Mouse (Mus musculus) hindbrain, postnatal 0 days (tissue): ENCODE results near the gene Gm17617. TPM values are rescaled to one million over a fixed set of nuclear protein-coding genes. Genes with fewer than 3 reads are reported as not detected.

ENCODE experiments used
- ATAC-seq: fragments of 200-750 bp; cut with Nextera tagmentation; 2 replicates; pipeline ENCODE4 v1.8.0; 2017; ENCODE audit warnings: mild to moderate bottlenecking, moderate TSS enrichment, moderate library complexity
- DNase-seq: peaks from one replicate; pipeline ENCODE4 v3.0.0-alpha.2; 2015; ENCODE audit warnings: low spot score
- H3K27ac ChIP-seq: fragments of 300-500 bp; sonication (generic); 2 replicates; pipeline ENCODE4 v1.5.1; 2014; ENCODE audit warnings: mild to moderate bottlenecking
- H3K27me3 ChIP-seq: fragments of 300-500 bp; sonication (generic); 2 replicates; pipeline ENCODE4 v1.6.1; 2014; ENCODE audit warnings: low read length, mixed read lengths; ENCODE audit not compliant: insufficient read depth
- H3K36me3 ChIP-seq: fragments of 300-500 bp; sonication (generic); 2 replicates; pipeline ENCODE4 v1.6.1; 2014; ENCODE audit warnings: low read length, mixed read lengths; ENCODE audit not compliant: insufficient read depth
- H3K4me1 ChIP-seq: fragments of 300-500 bp; sonication (generic); 2 replicates; pipeline ENCODE4 v1.6.1; 2014; ENCODE audit warnings: antibody characterized with exemption, low read length, mixed read lengths; ENCODE audit not compliant: insufficient read depth
- H3K4me2 ChIP-seq: fragments of 300-500 bp; sonication (generic); 2 replicates; pipeline ENCODE4 v1.6.1; 2014; ENCODE audit warnings: low read depth, mild to moderate bottlenecking, low read length, moderate library complexity, mixed read lengths
- H3K4me3 ChIP-seq: fragments of 300-500 bp; sonication (generic); 2 replicates; pipeline ENCODE4 v1.5.1; 2014; ENCODE audit warnings: low read length
- H3K9ac ChIP-seq: fragments of 300-500 bp; sonication (generic); replicated peaks from 2 replicates; pipeline ENCODE4 v1.6.1; 2014; ENCODE audit warnings: mild to moderate bottlenecking, low read length, moderate library complexity, mixed read lengths
- H3K9me3 ChIP-seq: fragments of 300-500 bp; sonication (generic); 2 replicates; pipeline ENCODE4 v1.6.1; 2016; ENCODE audit warnings: low read length, mixed read lengths
- CTCF ChIP-seq: IDR thresholded peaks from 2 replicates; pipeline ENCODE4 v1.5.1; 2016; ENCODE audit warnings: antibody characterized with exemption, control low read depth, low read depth
- WGBS: fragments of 180-500 bp; shearing (Covaris S2); extraction: QIAGEN DNeasy Blood & Tissue Kit; methylation state at CpG from one replicate; pipeline ENCODE4 v1.1.7; 2014; 5-methylcytosine and 5-hydroxymethylcytosine counted together
- polyA plus RNA-seq: library from polyadenylated mRNA; unstranded; fragments of >200 nt; fragmentation: Nextera tagmentation; extraction: Ambion mirVana; gene quantifications from 2 replicates; pipeline ENCODE4 v1.2.1, GENCODE M21; 2015
- total RNA-seq: library from RNA; depleted of rRNA; stranded (reverse); fragments of >200 nt; gene quantifications from 2 replicates; pipeline ENCODE4 v1.2.3, GENCODE M21; 2014

Gm17617 gene
- total and polyA plus RNA-seq, 2 experiments from 2014 or later: not detected

GRCm38 (mm10) chr13:55140271-55140670, 6.9 kb upstream of the Gm17617 start:
- no peak for TF ChIP-seq CTCF

DNA sequence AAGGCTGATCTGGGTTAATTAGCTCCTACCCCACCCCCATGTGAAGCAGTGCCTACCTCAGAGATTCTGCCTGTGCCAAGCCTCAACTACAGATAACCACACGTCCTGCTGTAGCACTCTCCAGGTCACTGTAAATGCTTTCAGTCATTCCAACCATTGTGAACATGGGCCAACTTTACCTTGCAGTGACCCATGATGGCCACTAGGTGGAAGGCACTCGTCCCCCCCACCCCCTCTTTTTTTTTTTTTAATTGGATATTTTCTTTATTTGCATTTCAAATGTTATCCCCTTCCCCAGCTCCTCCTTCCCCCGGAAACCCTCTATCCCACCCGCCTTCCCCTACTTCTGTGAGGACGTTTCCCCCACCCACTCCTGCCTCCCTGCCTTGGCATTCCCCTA, 2.0 kb upstream of the Gm17617 start:
- no peak overlapping the region for H3K9ac ChIP-seq
- no peak overlapping the region for H3K4me3 ChIP-seq
- peak; percentile 82 for TF ChIP-seq CTCF
- H3K4me2 ChIP-seq: no peak overlapping the region
- H3K9me3 ChIP-seq: no peaks in the 10 kb centered on the region
- WGBS: 5% methylated on average over 5 of the region's 5 CpGs
- no peak overlapping the region for H3K27ac ChIP-seq
- DNase-seq (peak; percentile 47), ATAC-seq (peak; percentile 49; the same call in 1 of the 2 replicates)
- H3K36me3 ChIP-seq: peaks cover 15% of the 10 kb centered on the region
- H3K27me3 ChIP-seq: no peaks in the 10 kb centered on the region
- H3K4me1 ChIP-seq: no peaks in the 10 kb centered on the region

More at GRCm38 (mm10) chr13:55140271-55140670, 6.9 kb upstream of the Gm17617 start:
- Histone ChIP-seq H3K36me3 (no peaks in the 10 kb centered on the region), H3K4me1 (no peaks in the 10 kb centered on the region), H3K27me3 (no peaks in the 10 kb centered on the region), H3K4me2 (no peak overlapping the region), H3K9ac (no peak overlapping the region), H3K4me3 (no peak overlapping the region), H3K9me3 (no peaks in the 10 kb centered on the region), H3K27ac (no peak overlapping the region)
- WGBS: 54% methylated on average over 2 of the region's 2 CpGs
- ATAC-seq (no peak), DNase-seq (no peak)

DNA sequence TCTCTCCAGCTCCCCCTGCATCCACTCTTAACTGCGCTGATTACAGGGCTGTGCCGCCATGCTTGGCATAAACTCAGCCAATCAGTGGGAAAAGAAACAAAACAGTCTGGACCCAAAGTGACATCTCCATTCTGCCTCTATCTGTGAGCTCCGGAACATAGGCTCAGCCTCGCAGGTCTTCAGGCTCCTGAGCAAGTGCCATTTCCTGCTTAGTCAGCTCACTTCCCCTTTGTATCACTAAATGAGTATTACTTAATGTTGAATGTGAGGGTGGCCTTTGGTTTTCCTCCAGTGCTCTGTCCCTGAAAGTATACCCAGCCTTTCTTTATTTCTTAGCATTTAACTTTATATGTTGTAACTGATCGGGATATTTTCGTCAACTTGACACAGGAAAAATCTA, 8.4 kb downstream of the Gm17617 start:
- Histone ChIP-seq H3K4me1 (no peaks in the 10 kb centered on the region), H3K4me3 (no peak overlapping the region), H3K27me3 (no peaks in the 10 kb centered on the region), H3K9ac (no peak overlapping the region), H3K9me3 (no peaks in the 10 kb centered on the region), H3K4me2 (no peak overlapping the region), H3K27ac (no peak overlapping the region), H3K36me3 (peaks cover 28% of the 10 kb centered on the region; the same call in 1 of the 2 replicates)
- 87% methylated on average over 6 of the region's 6 CpGs for WGBS
- no peak for TF ChIP-seq CTCF
- no peak for ATAC-seq
- no peak for DNase-seq

GRCm38 (mm10) chr13:55114375-55114774, 19.0 kb downstream of the Gm17617 start:
- TF ChIP-seq CTCF: no peak
- H3K4me1 ChIP-seq: no peaks in the 10 kb centered on the region
- no peaks in the 10 kb centered on the region for H3K27me3 ChIP-seq
- H3K4me3 ChIP-seq: no peak overlapping the region
- 87% methylated on average over 6 of the region's 6 CpGs for WGBS
- DNase-seq (no peak), ATAC-seq (no peak)
- H3K36me3 ChIP-seq: peaks cover 41% of the 10 kb centered on the region; the same call in 1 of the 2 replicates
- no peak overlapping the region for H3K4me2 ChIP-seq
- H3K9ac ChIP-seq: no peak overlapping the region
- H3K27ac ChIP-seq: no peak overlapping the region
- H3K9me3 ChIP-seq: no peaks in the 10 kb centered on the region

DNA sequence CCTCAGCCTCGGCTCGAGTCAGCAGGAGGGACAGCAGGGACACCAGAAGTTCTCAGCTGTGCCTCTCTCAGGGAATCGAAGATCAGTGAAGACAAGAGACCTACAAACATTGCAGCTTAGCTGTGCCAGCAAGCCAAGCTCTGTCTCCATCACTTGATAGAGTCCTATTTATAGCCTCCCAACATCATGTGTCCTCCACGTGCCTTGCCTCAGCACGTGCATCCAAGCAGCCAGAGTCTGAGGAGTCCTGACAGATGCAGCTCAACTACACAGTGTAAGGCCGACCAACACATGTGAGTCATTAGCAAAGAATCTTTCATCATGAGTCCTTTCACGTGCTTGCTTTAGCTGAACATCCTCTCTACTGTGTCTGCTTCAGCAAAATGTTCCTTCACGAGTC, 25.7 kb downstream of the Gm17617 start:
- Histone ChIP-seq H3K9ac (no peak overlapping the region), H3K4me2 (no peak overlapping the region), H3K9me3 (no peaks in the 10 kb centered on the region), H3K27me3 (no peaks in the 10 kb centered on the region), H3K4me3 (no peak overlapping the region), H3K36me3 (no peaks in the 10 kb centered on the region), H3K4me1 (peaks cover 7% of the 10 kb centered on the region), H3K27ac (no peak overlapping the region)
- no peak for TF ChIP-seq CTCF
- WGBS: 81% methylated on average over 8 of the region's 8 CpGs
- no peak for DNase-seq
- no peak for ATAC-seq

- Histone ChIP-seq H3K4me1 (peaks cover 7% of the 10 kb centered on the region), H3K36me3 (no peaks in the 10 kb centered on the region), H3K27me3 (no peaks in the 10 kb centered on the region), H3K9ac (no peak overlapping the region), H3K27ac (no peak overlapping the region), H3K4me2 (no peak overlapping the region), H3K4me3 (no peak overlapping the region), H3K9me3 (no peaks in the 10 kb centered on the region)
- TF ChIP-seq CTCF: no peak
- ATAC-seq: no peak
- no peak for DNase-seq
- 90% methylated on average over 4 of the region's 4 CpGs for WGBS
Measured at GRCm38 (mm10) chr13:55107116-55107515, 26.2 kb downstream of the Gm17617 start.

GRCm38 (mm10) chr13:55105953-55106691, 27.2 kb downstream of the Gm17617 start:
- Histone ChIP-seq H3K9me3 (no peaks in the 10 kb centered on the region), H3K36me3 (no peaks in the 10 kb centered on the region), H3K4me3 (peak overlapping the region; percentile 93), H3K27me3 (no peaks in the 10 kb centered on the region), H3K27ac (peak overlapping the region; percentile 89; the same call in 1 of the 2 replicates), H3K9ac (peak overlapping the region; percentile 88), H3K4me2 (peak overlapping the region; percentile 87), H3K4me1 (peaks cover 7% of the 10 kb centered on the region)
- 21% methylated on average over 8 of the region's 8 CpGs for WGBS
- DNase-seq (peak; percentile 14), ATAC-seq (no peak)
- no peak for TF ChIP-seq CTCF
